Mouse (Mus musculus) adrenal gland, adult (tissue): ENCODE data around the gene 4931422A03Rik.

ENCODE experiments used
- DNase-seq, 2 experiments: peaks; one replicate each; pipeline ENCODE4 v3.0.0; 2022 to 2023; ENCODE audit warnings: low spot score in 1 of 2; ENCODE audit not compliant: inconsistent age in 2 of 2

Gene 4931422A03Rik

DNA sequence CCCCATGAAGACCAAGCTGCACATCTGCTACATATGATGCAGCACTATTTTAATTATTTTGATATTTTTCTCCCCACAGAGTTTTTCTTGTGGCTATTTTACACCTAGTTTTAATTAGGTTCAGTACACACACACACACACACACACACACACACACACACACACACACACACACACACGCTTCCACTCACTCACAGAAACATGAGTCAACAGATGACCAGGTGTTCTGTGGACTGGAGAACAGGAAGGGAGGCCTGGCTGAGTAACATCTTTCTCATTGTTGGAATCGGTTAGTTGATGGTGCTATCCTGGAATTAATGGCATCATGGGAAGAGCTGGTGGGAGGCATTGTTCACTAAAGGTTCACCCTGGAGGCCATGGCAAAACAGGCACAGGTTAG is 90.5 kb downstream of the 4931422A03Rik start:
- DNase-seq, result no peak

DNA sequence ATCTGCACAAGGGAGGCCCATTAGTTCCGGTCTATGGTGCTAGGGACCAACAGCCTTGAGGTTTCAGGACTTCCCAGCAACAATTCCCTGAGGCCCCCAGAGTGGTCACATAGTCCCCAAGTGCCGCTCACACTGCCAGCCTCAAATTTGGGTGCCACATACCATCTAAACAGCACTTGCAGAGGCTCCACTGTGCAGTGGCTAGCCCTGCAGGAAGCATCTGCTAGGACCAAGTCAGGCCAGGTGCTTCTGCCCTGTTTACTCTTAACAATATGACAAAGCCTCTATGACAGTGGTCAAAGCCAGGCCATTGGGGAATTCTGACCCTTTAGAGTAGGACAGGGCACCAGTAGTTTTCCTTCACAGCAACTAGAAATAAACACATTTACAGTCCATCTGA is 91.5 kb downstream of the 4931422A03Rik start:
- DNase-seq, result no peak

DNA sequence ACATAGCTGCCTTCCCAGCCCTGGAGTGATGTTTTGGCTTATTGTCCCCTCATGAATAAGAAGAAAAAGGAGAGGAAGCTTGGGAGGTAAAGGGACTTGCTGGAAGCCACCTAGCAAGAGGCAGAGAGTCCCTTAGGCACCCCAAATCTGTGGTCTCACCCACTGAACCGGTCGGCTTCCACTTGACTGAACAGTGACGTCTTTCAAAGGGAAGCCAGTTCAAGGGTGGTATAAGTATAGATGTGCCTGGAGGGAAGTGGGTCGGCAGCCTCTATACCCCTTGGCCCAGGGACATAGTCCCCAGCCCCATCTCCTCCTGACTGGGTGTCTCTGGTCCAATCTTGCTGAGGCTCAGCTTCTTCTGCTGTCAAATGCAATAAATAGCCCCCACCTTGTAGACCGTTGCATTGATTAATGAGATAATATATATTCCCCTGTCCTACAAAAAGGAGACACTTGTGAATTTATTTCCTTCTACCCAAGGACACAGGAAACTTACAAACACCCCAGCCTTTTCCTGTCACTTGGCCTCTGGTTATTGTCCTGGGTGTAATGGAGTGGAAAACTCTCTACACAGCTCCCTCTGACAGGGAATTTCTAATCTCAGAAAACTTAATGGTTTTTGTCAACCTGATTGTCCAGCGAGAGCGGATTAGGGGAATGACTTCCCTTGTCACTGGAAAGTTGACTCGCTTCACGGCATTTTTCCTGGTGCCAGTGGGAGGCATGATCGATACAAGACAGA is 92.3 kb downstream of the 4931422A03Rik start:
- DNase-seq, result no peak

DNA sequence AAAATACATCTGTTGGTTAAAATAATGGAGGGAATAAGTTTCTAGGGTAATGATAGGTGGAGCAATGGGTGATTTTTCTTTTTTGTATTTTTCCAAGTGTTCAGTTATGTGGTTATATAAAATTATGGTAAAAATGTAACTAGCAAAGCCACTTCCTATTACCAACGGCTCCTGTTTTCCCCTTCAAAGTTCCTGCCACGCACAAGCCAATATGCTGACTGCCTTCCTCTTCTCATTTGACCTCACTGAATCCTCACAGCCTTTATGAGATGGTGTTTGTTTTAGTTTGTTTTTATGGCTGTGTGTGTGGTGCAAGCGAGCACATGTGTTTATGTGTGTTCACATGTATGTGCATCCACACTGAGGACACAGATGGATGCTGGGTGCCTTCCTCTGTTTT is 93.5 kb downstream of the 4931422A03Rik start:
- no peak for DNase-seq

DNA sequence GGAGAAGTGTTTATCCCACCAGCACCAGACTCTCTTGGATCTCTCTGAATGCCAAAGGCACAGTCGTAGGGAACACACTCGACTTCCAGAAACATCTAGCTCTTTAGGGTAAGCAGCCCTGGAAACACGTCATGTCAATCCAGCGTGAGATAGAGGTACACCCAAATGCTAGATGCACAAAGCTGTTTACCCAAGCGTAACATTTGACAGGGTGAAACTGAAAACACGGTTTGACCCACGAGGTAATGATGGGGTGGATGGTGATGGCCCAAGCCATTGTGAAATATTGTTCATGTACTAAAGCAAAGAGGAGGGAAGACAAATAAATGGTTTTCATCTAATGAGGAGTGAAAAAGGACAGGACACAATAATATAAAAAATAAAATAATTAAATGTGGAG is 93.9 kb downstream of the 4931422A03Rik start:
- no peak for DNase-seq

DNA sequence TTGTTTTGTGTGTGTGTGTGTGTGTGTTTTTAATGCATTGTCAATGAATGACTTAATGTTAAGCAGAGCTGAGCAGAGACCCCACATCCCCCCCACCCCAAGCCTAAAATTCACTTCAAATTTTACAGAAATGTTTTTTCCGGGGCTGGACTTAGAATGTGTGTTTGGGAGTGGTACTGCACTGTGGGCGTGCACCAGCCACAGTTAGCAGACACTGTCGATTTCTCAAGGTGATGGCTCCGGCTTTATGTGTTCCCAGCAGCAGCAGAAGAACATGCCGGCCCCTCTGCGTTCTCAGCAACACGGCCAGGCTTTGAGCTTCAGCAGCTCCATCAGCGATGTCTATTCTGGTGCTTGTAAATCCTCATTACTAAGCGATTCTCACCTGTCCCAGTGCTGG is 95.7 kb downstream of the 4931422A03Rik start:
- no peak for DNase-seq

DNA sequence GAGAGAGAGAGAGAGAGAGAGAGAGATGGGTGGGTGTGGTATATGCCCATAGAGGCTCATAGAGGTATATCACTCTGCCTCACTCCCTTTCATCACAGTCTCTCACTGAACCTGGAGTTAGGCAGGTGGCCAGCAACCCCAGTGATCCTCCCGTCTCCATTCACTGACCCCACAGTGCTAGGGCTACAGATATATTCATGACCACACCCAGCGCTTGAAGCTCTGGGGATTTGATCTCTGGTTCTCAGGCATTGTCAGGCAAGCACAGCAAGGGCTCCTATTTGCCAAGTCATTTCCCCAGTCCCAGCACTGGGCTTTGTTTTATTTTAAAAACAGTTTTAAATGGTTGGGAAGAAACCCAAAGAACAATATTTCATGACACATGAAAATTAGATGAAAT is 96.1 kb downstream of the 4931422A03Rik start:
- DNase-seq, result no peak

DNA sequence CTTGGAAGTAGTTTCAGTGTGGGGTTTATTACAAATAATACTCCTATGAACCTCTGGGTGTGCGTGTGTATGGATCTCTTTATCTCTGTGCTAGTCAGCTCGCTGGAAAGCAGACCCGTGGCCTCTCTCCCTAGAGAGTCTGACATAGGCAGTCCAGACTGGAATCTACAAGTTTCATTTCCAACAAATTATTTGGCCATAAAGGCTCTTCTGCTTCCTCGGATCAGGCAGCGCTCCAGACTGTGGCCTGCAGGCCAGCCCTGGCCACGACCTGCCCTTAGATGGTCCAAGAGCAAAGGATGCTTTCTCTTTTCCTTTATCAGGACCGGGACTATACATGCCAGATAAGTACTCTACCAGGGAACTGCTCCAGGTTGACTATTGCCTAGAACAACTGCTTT is 96.7 kb downstream of the 4931422A03Rik start:
- DNase-seq, result no peak

DNA sequence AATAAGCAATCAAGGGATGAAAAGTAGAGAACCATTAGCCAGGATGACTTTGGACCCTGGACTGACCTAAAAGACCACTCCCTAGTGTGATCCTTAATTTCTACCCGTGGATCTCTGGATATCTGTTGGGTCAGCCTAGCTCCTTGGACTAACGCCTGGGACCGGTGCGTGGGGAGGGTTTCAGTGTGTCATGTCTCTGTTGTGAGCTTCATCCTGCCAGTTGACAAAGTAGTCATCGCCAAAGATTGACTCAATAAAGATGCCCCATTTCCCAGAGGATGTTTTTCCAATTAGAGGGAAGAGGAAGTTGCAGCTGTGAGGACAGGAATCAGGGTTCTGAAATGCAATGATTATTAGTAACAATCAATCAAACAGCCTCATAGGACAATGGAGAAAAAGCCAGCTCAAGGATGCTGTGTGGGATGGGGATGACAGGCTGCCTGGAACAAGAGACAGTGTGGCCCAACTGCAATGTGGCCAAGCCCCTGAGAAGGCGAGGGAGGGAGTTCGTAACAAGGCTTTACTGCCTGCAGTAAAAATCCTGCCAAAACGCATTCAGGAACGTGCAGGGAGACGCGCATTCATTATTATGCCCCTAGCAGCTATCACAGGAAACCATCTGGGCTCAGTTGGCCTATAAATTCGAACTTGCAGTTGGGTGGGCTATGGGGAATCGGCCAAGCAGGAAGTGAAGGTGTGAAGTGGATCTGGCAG is 97.7 kb downstream of the 4931422A03Rik start:
- DNase-seq, result peak in 1 of 2 experiments; percentile 37

DNA sequence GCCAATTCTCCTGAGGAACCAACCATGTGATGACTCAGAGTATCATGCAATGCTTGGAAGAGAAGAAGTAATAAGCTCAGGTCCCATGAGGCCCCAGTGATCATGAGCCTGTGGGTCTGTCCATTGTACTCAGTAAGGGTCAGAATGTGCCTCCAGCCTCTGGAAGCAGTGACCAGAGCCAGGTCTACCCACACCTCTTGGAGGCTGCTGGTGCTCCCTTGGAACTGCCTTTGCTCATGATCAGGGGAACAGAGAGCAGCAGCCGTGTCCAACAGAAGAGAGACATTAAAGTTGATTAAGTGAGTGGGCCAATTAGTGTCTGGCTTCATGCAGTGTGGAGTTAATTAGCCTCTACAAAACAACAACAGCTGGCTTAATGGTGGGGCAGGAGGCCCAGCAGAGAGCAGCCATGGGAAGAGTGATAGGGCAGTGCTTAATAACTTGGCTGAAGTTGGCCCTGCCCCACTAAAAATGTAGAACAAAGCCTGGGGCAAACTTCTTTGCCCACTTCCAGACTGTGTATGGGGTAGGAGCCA is 100.5 kb downstream of the 4931422A03Rik start:
- no peak for DNase-seq

DNA sequence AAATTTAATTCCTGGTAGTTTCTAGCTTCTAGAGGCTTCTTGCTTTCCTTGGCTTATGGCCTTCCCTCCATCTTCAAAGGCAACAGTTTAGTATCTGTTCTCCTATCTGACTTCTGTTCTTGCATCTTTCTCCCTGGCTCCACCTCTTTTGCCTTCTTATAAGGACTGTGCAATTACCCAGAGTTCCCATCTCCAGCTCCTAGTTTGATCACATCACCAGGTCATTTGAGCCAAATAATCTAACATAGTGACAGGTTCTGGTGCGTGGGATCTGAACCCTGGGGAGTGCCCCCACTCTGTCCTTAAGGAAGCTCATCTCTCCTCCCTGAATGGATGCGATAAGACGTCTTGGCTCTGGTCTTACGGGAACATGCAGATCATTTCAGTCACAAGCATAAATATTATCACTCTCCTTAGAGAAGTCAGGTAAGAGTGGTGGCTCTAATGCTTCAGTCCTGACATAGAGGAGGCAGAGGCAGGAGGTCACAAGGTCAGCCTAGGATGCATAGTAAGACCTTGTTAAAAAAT is 101.5 kb downstream of the 4931422A03Rik start:
- DNase-seq, result no peak

DNA sequence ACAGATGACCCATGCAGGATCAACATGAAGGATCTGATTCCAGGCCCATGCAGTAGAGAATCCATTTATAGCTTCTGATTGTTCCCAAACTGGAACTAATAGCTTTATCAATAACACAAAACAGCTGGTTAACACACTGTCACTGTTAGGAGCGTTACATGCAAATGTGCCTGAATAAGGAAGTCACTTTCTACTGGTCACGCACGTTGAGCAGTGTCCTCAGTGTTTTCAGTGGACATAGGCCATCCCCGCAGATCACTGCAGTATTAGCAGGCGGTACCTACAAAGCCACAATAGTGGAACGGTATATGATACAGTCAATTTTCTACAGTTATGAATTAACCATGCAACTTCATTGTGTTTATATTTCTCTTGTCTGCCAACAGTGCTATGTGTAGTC is 108.7 kb downstream of the 4931422A03Rik start:
- DNase-seq, result no peak

DNA sequence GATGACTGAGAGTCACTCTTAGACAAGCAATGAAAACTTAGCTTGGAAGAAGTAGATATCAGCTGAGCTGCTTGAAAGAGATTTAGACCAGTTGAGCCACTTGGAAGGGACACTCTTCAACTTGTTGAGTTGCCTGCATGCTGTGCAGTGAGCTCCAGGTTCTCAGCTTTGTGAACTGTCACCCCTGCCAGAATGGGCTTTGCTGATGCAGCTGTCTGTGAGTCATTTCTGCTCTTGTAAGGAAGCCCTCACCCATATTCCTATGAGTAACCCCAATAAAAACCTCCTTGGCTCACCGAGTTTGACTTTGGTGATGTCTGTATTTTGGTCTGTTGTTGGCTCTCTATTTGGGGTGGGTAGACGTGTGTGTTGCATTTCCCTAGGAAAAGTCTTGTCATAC is 109.8 kb downstream of the 4931422A03Rik start:
- DNase-seq, result no peak

DNA sequence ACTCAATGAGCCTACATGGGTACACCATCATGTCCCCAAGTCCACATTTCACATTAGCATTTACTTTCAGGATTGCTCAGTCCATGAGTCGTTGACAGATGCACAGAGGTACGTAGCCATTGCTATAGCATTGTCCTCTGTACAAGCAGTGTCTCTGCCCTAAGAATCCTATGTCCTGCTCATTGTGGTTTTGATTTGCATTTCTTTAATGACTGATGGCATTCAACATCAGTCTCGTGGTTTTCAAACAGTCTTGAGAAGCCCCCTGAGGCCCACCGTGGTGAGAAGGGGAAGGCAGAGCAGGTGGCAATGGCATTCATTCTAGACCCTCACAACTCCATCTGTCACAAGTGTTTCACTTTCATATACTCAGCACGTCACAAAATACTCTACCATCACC is 110.8 kb downstream of the 4931422A03Rik start:
- DNase-seq, result no peak
